Mouse (Mus musculus): ENCODE data around the gene Nceh1. TPM values are rescaled to one million over a fixed set of nuclear protein-coding genes. Genes with fewer than 3 reads are reported as not detected.

Gene Nceh1
- polyA plus RNA-seq, 1 experiment from 2014 or later, result 3.3 TPM

GRCm38 (mm10) chr3:27155856-27156593, 26.7 kb upstream of the Nceh1 start:
- H3K36me3 ChIP-seq (ENCODE audit: control insufficient read depth, insufficient read depth, low read length), result no peaks in the 10 kb centered on the region
- no peaks in the 10 kb centered on the region; the same call in 1 of the 2 replicates for H3K4me1 ChIP-seq (replicated peaks; ENCODE audit: control insufficient read depth, insufficient read depth, low read length)
- H3K4me3 ChIP-seq (ENCODE audit: low read depth, low read length), result no peak overlapping the region
- no peak overlapping the region for H3K9ac ChIP-seq (ENCODE audit: low read length)
- ATAC-seq (replicated peaks; ENCODE audit: low FRiP score) (no peak), DNase-seq (ENCODE audit: low spot score) (no peak)
- WGBS, result 77% methylated on average over 9 of the region's 9 CpGs
- H3K4me2 ChIP-seq (ENCODE audit: low read depth, low read length, severe bottlenecking), result no peak overlapping the region
- no peaks in the 10 kb centered on the region for H3K27me3 ChIP-seq (ENCODE audit: control insufficient read depth, insufficient read depth, low read length)
- H3K27ac ChIP-seq (ENCODE audit: low read depth, low read length), result no peak overlapping the region
- H3K9me3 ChIP-seq (ENCODE audit: control insufficient read depth, low read length), result no peaks in the 10 kb centered on the region

DNA sequence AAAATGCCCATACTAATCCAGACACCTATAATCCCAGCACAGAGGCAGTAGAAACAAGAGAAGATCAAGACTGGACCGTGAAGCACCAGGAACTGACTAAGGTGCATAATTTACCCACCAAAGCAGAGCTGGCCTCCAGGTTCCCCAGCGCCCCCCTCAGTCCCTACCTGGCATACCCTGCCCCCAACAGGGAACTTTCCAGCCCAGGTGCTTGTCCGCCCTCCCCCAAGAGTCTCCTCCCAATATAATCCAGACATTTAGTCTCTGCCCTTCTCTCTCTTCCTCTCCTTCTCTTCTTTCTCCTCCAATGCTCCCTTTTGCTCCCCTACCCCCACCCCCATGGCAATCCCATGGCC, 26.2 kb upstream of the Nceh1 start:
- DNase-seq (ENCODE audit: low spot score) (no peak), ATAC-seq (replicated peaks; ENCODE audit: low FRiP score) (no peak)
- WGBS, result 66% methylated on average over 3 of the region's 3 CpGs
- H3K4me2 ChIP-seq (ENCODE audit: low read depth, low read length, severe bottlenecking), result no peak overlapping the region
- no peak overlapping the region for H3K4me3 ChIP-seq (ENCODE audit: low read depth, low read length)
- no peaks in the 10 kb centered on the region for H3K27me3 ChIP-seq (ENCODE audit: control insufficient read depth, insufficient read depth, low read length)
- no peaks in the 10 kb centered on the region for H3K9me3 ChIP-seq (ENCODE audit: control insufficient read depth, low read length)
- H3K9ac ChIP-seq (ENCODE audit: low read length), result no peak overlapping the region
- H3K4me1 ChIP-seq (replicated peaks; ENCODE audit: control insufficient read depth, insufficient read depth, low read length), result no peaks in the 10 kb centered on the region; the same call in 1 of the 2 replicates
- H3K36me3 ChIP-seq (ENCODE audit: control insufficient read depth, insufficient read depth, low read length), result no peaks in the 10 kb centered on the region
- no peak overlapping the region for H3K27ac ChIP-seq (ENCODE audit: low read depth, low read length)

DNA sequence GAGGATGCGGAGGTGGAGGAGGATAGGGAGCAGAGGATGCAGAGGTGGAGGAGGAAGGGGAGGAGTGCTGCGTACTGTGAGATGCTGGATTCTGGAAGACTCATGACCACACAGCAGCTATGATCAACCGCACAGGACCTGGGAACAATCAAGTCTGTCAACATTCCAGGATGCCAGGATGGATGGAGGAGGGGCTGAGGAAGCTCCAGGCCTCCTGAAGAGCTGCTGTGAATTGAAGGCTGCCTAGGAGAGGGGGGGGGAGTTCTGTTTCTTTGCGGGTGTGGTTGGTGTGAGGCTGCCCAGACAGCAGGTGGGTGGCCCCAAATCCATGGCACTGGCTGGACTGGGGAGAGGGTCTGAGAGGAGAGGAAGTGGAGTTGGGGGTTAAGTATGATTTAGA, 23.9 kb upstream of the Nceh1 start:
- no peaks in the 10 kb centered on the region for H3K36me3 ChIP-seq (ENCODE audit: control insufficient read depth, insufficient read depth, low read length)
- no peak for ATAC-seq (replicated peaks; ENCODE audit: low FRiP score)
- WGBS, result 66% methylated on average over 4 of the region's 4 CpGs
- DNase-seq (ENCODE audit: low spot score), result no peak
- no peaks in the 10 kb centered on the region; the same call in 1 of the 2 replicates for H3K4me1 ChIP-seq (replicated peaks; ENCODE audit: control insufficient read depth, insufficient read depth, low read length)
- no peak overlapping the region for H3K4me2 ChIP-seq (ENCODE audit: low read depth, low read length, severe bottlenecking)
- H3K9ac ChIP-seq (ENCODE audit: low read length), result no peak overlapping the region
- no peaks in the 10 kb centered on the region for H3K9me3 ChIP-seq (ENCODE audit: control insufficient read depth, low read length)
- H3K27ac ChIP-seq (ENCODE audit: low read depth, low read length), result no peak overlapping the region
- H3K4me3 ChIP-seq (ENCODE audit: low read depth, low read length), result no peak overlapping the region
- H3K27me3 ChIP-seq (ENCODE audit: control insufficient read depth, insufficient read depth, low read length), result no peaks in the 10 kb centered on the region

DNA sequence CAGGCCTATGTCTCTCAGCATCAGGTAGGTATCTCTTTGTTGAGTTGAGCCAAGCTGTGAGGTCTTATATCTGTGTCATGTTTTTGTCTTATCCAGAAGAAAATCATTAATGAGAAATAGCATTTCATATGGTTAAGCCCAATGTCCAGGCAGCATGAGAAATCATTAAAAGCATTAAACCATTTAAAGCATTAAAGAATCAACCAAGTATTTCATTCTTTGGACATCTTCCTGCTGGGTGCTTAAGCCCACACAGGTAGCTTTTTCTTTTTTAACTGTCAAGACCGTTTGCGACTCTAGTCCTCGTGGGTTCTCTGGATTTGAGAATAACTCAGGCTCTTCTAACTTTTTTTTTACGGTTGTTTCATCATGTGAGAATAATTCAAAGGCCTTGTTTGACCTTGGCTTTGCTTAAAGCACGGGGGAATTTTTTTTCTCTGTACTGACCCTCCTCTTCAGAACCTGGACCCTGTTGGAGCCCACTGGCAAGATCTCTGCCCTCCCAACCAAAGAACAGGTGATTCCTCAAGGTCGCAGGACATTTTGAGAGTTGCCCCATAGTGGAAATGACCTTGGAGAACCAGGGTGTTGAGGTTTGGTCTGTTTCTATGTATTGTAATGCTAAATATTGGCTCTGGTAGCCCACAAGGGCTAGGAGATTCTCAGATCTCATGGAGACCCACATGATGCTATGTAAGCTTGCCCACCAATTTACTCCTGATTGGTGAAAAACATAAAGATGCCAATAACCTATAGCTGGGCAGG, 20.9 kb upstream of the Nceh1 start:
- ATAC-seq (replicated peaks; ENCODE audit: low FRiP score) (no peak), DNase-seq (ENCODE audit: low spot score) (no peak)
- Histone ChIP-seq H3K9me3 (ENCODE audit: control insufficient read depth, low read length) (no peaks in the 10 kb centered on the region), H3K9ac (ENCODE audit: low read length) (no peak overlapping the region), H3K4me2 (ENCODE audit: low read depth, low read length, severe bottlenecking) (no peak overlapping the region), H3K4me3 (ENCODE audit: low read depth, low read length) (no peak overlapping the region), H3K36me3 (ENCODE audit: control insufficient read depth, insufficient read depth, low read length) (no peaks in the 10 kb centered on the region), H3K27ac (ENCODE audit: low read depth, low read length) (no peak overlapping the region), H3K27me3 (ENCODE audit: control insufficient read depth, insufficient read depth, low read length) (no peaks in the 10 kb centered on the region), H3K4me1 (replicated peaks; ENCODE audit: control insufficient read depth, insufficient read depth, low read length) (no peaks in the 10 kb centered on the region)
- WGBS, result 84% methylated on average over 6 of the region's 6 CpGs

DNA sequence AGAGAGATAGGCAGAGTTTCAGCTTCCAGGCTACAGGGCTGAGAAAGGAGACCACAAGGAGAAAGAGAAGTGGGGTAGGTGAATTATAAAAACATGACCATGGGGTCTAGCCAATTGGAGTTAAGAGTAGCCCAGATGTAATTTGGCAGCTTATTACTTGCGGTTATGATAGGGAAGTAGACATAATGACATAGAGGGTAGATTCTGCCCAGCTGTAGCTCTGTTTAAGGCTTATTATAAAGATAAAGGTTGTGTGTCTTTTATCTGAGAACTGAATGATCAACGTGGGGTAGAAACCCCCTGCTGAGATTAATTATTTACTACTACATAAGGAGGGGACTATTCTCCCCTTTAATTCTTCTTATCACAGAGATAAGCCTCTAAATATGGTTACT, 20.4 kb upstream of the Nceh1 start:
- WGBS, result 67% methylated on average over 2 of the region's 2 CpGs
- H3K27me3 ChIP-seq (ENCODE audit: control insufficient read depth, insufficient read depth, low read length), result no peaks in the 10 kb centered on the region
- DNase-seq (ENCODE audit: low spot score) (no peak), ATAC-seq (replicated peaks; ENCODE audit: low FRiP score) (no peak)
- no peak overlapping the region for H3K4me2 ChIP-seq (ENCODE audit: low read depth, low read length, severe bottlenecking)
- H3K9me3 ChIP-seq (ENCODE audit: control insufficient read depth, low read length), result no peaks in the 10 kb centered on the region
- no peak overlapping the region for H3K27ac ChIP-seq (ENCODE audit: low read depth, low read length)
- H3K4me1 ChIP-seq (replicated peaks; ENCODE audit: control insufficient read depth, insufficient read depth, low read length), result no peaks in the 10 kb centered on the region
- H3K36me3 ChIP-seq (ENCODE audit: control insufficient read depth, insufficient read depth, low read length), result no peaks in the 10 kb centered on the region
- no peak overlapping the region for H3K4me3 ChIP-seq (ENCODE audit: low read depth, low read length)
- no peak overlapping the region for H3K9ac ChIP-seq (ENCODE audit: low read length)

DNA sequence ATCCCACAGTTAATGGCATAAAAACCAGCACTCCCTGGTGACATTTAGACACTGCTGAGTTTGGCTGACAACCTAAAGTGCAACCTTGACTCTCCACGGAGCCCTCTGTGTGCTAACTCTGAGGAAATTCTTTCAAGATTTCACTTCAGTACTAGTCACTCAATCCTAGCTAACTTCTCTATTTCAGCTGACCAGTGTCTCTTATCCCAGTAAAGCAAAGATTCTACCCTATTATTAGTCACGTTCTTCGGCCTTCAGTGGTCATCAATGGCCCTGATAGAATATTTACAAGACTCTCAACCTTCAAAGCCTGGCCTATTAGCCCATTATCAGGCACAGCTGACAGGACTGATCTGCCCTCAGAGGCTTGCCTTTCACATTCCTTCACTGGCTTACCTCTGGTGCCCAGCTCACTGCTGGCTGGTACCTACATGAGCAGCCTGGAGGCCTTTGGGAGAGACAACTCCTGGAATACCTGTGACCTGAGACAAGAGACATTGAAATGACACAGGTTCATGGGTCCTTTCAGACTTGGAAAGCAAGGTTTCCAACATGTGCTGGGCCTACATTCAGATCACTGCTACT, 17.2 kb upstream of the Nceh1 start:
- no peaks in the 10 kb centered on the region for H3K36me3 ChIP-seq (ENCODE audit: control insufficient read depth, insufficient read depth, low read length)
- ATAC-seq (replicated peaks; ENCODE audit: low FRiP score) (no peak), DNase-seq (ENCODE audit: low spot score) (no peak)
- H3K4me3 ChIP-seq (ENCODE audit: low read depth, low read length), result no peak overlapping the region
- H3K4me2 ChIP-seq (ENCODE audit: low read depth, low read length, severe bottlenecking), result no peak overlapping the region
- no peaks in the 10 kb centered on the region for H3K4me1 ChIP-seq (replicated peaks; ENCODE audit: control insufficient read depth, insufficient read depth, low read length)
- 83% methylated on average over 3 of the region's 3 CpGs for WGBS
- no peak overlapping the region for H3K27ac ChIP-seq (ENCODE audit: low read depth, low read length)
- no peak overlapping the region for H3K9ac ChIP-seq (ENCODE audit: low read length)
- H3K27me3 ChIP-seq (ENCODE audit: control insufficient read depth, insufficient read depth, low read length), result no peaks in the 10 kb centered on the region
- H3K9me3 ChIP-seq (ENCODE audit: control insufficient read depth, low read length), result no peaks in the 10 kb centered on the region

- DNase-seq (ENCODE audit: low spot score) (no peak), ATAC-seq (replicated peaks; ENCODE audit: low FRiP score) (no peak)
- 74% methylated on average over 1 of the region's 1 CpGs for WGBS
- no peak overlapping the region for H3K27ac ChIP-seq (ENCODE audit: low read depth, low read length)
- H3K9ac ChIP-seq (ENCODE audit: low read length), result no peak overlapping the region
- H3K4me1 ChIP-seq (replicated peaks; ENCODE audit: control insufficient read depth, insufficient read depth, low read length), result no peaks in the 10 kb centered on the region
- no peaks in the 10 kb centered on the region for H3K9me3 ChIP-seq (ENCODE audit: control insufficient read depth, low read length)
- no peak overlapping the region for H3K4me2 ChIP-seq (ENCODE audit: low read depth, low read length, severe bottlenecking)
- no peak overlapping the region for H3K4me3 ChIP-seq (ENCODE audit: low read depth, low read length)
- H3K36me3 ChIP-seq (ENCODE audit: control insufficient read depth, insufficient read depth, low read length), result no peaks in the 10 kb centered on the region
- no peaks in the 10 kb centered on the region for H3K27me3 ChIP-seq (ENCODE audit: control insufficient read depth, insufficient read depth, low read length)
Observed at GRCm38 (mm10) chr3:27170257-27170656, 12.5 kb upstream of the Nceh1 start.

DNA sequence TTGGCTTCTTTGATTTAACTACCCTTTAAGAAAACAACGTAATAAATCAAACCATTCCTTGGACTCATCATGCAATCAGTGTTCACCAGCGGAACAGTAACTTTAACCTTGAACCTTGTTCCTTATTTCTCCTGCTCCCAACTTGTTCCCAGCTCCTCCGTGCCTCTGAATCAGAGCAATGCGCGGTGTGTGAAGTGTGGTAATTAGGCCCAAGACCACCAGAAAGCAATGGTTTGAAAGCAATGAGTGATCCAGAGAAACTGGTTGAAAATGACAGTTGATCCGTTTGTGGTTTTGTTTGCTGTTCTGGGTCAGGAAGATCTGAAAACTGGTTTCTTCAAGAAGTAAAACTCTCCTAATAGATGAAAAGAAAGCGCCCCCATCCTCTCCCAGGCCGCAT, 3.1 kb upstream of the Nceh1 start:
- H3K9me3 ChIP-seq (ENCODE audit: control insufficient read depth, low read length), result no peaks in the 10 kb centered on the region
- H3K27me3 ChIP-seq (ENCODE audit: control insufficient read depth, insufficient read depth, low read length), result no peaks in the 10 kb centered on the region
- no peaks in the 10 kb centered on the region for H3K36me3 ChIP-seq (ENCODE audit: control insufficient read depth, insufficient read depth, low read length)
- H3K4me2 ChIP-seq (ENCODE audit: low read depth, low read length, severe bottlenecking), result no peak overlapping the region
- DNase-seq (ENCODE audit: low spot score) (no peak), ATAC-seq (replicated peaks; ENCODE audit: low FRiP score) (no peak)
- no peak overlapping the region for H3K27ac ChIP-seq (ENCODE audit: low read depth, low read length)
- H3K4me3 ChIP-seq (ENCODE audit: low read depth, low read length), result no peak overlapping the region
- H3K9ac ChIP-seq (ENCODE audit: low read length), result no peak overlapping the region
- 87% methylated on average over 8 of the region's 8 CpGs for WGBS
- H3K4me1 ChIP-seq (replicated peaks; ENCODE audit: control insufficient read depth, insufficient read depth, low read length), result no peaks in the 10 kb centered on the region

Data from forebrain, embryonic 11.5 days (tissue).